Mouse (Mus musculus): ENCODE data around the gene Mmp23.
A peak's percentile ranks its signal among the peaks of the same experiment; 100 is the strongest.

The Mmp23 gene

DNA sequence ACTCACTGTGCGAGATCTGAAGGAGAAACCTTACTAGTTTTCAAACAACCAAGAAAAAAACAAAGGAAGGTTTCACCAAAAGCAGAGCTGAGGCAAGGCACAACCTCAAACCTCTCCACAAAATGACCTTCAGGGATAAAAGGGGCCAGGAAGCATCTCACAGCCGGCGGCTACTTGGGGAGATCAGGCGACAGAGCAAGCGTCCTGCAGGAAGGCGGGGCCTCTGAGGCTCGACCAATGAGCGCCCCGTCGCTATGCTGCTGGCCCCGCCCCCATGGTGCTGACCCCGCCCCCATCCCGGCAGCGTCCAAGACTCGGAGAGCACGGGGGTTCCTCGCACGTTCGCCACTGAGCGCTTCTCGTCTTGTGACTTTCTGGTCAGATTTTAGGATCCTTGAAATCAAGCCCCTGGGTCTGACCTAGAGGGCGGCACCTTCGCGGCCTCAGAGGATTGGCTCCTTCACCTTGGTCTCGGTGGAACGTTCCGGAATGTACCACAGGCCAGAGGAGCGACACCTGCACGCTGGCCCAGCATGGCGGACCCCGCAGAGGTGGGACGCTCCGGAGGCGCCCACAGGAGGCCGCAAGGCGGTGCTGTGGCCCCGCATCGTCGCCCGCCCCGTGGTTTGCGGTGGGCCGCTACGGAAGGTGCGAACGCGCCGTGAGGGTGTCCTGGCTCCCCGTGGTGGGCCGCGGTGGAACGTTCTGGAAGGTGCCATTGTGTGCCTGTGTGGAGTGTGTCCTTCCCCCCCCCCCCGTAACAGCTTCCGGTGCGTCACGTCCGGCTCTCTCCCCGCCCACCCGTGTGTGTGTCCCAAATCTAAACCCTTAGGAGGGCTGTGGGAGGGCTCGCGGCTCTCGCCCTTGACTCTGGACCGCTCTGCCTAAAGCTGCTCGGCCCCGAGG, 51.8 kb downstream of the Mmp23 start, which contains the start of gene Slc35e2:
Gene Slc35e2 (plus strand): TSS at position 326 of the 906 bp plus-strand sequence.
- peak; percentile 99 for DNase-seq
